Mouse (Mus musculus): ENCODE data around the gene Eno1. TPM values are rescaled to one million over a fixed set of nuclear protein-coding genes. Genes with fewer than 3 reads are reported as not detected.
A peak's percentile ranks its signal among the peaks of the same experiment; 100 is the strongest.

The Eno1 gene
- total and polyA plus RNA-seq, 3 experiments, result 254 to 5,492 (median 737) TPM

GRCm38 (mm10) chr4:150268674-150269653 lies 32.4 kb downstream of the Eno1 start:
- DNase-seq (ENCODE audit: low read depth, low spot score), result peak; percentile 87
- Histone ChIP-seq H3K79me2 (ENCODE audit: control insufficient read depth, insufficient read depth, low read length, poor library complexity) (no peaks in the 10 kb centered on the region), H3K9ac (ENCODE audit: control insufficient read depth, low read depth, low read length, poor library complexity, severe bottlenecking) (peak overlapping the region; percentile 65), H3K27me3 (ENCODE audit: control insufficient read depth in 1 of 2, insufficient read depth in 2 of 2, low read length in 2 of 2) (no peaks in the 10 kb centered on the region), H3K4me3 (ENCODE audit: control insufficient read depth in 1 of 2, insufficient read depth in 1 of 2, low read depth in 2 of 2, low read length in 2 of 2) (peak overlapping the region; percentile 39 to 50), H3K36me3 (ENCODE audit: control insufficient read depth in 1 of 2, insufficient read depth in 2 of 2, low read length in 2 of 2) (peaks cover 0 to 7% of the 10 kb centered on the region in 2 experiments; a peak in 2 of 4 replicates), H3K9me3 (replicated peaks; ENCODE audit: insufficient read depth, low read length) (no peaks in the 10 kb centered on the region), H3K27ac (ENCODE audit: control insufficient read depth, low read depth, low read length) (peak overlapping the region; percentile 66), H3K4me1 (ENCODE audit: control insufficient read depth in 1 of 2, insufficient read depth in 2 of 2, low read length in 2 of 2) (peaks cover 2 to 14% of the 10 kb centered on the region in 2 experiments; a peak in 3 of 4 replicates)
- TF ChIP-seq TAL1 (IDR thresholded peaks at IDR 0.05; ENCODE audit: low read length) (peak; percentile 10; the same call in 1 of the 2 replicates), TBP (IDR thresholded peaks at IDR 0.05; ENCODE audit: low read depth, low read length) (peak; percentile 55), USF1 (IDR thresholded peaks at IDR 0.05; ENCODE audit: low read depth, low read length) (no peak), HCFC1 (IDR thresholded peaks at IDR 0.05; ENCODE audit: low read depth, low read length) (no peak; the same call in 1 of the 2 replicates), SIN3A (IDR thresholded peaks at IDR 0.05; ENCODE audit: low read length) (peak; percentile 75), GATA1 (IDR thresholded peaks at IDR 0.05; ENCODE audit: low read depth, low read length) (0 out of 2 replicates have a peak, but pooled peaks have one; percentile 38), USF2 (IDR thresholded peaks at IDR 0.05; ENCODE audit: borderline replicate concordance in 1 of 2, insufficient read depth in 1 of 2, low read depth in 1 of 2, low read length in 2 of 2) (no peak), TCF12 (IDR thresholded peaks at IDR 0.05; ENCODE audit: low read depth, low read length) (0 out of 2 replicates have a peak, but pooled peaks have one; percentile 30), POLR2A (IDR thresholded peaks at IDR 0.05; ENCODE audit: control insufficient read depth in 1 of 2, insufficient read depth in 1 of 2, low read depth in 1 of 2, low read length in 2 of 2, poor library complexity in 1 of 2) (peak in 1 of 2 experiments; percentile 67; a peak in 2 of 4 replicates), ETS1 (IDR thresholded peaks at IDR 0.05; ENCODE audit: low read depth, low read length) (0 out of 2 replicates have a peak, but pooled peaks have one; percentile 39), MXI1 (IDR thresholded peaks at IDR 0.05; ENCODE audit: low read depth, low read length) (peak; percentile 79), KAT2A (conservative IDR thresholded peaks at IDR 0.05; ENCODE audit: low read depth, low read length) (0 out of 2 replicates have a peak, but pooled peaks have one; percentile 23), EP300 (IDR thresholded peaks at IDR 0.05; ENCODE audit: low read depth in 1 of 2, low read length in 2 of 2) (peak; percentile 54 to 63; a peak in 3 of 4 replicates), NRF1 (IDR thresholded peaks at IDR 0.05; ENCODE audit: insufficient read depth, low read depth, low read length, poor library complexity, severe bottlenecking) (peak; percentile 79), MYC (IDR thresholded peaks at IDR 0.05; ENCODE audit: low read depth, low read length) (peak; percentile 97), MAFK (IDR thresholded peaks at IDR 0.05; ENCODE audit: borderline replicate concordance, low read depth, low read length) (peak; percentile 79; the same call in 1 of the 2 replicates), ELF1 (IDR thresholded peaks at IDR 0.05; ENCODE audit: low read depth, low read length) (no peak), MAX (IDR thresholded peaks at IDR 0.05; ENCODE audit: low read length) (peak; percentile 93), MAZ (IDR thresholded peaks at IDR 0.05; ENCODE audit: low read depth, low read length) (0 out of 2 replicates have a peak, but pooled peaks have one; percentile 37), BHLHE40 (IDR thresholded peaks at IDR 0.05; ENCODE audit: borderline replicate concordance, low read depth, low read length) (0 out of 2 replicates have a peak, but pooled peaks have one; percentile 36), RCOR1 (IDR thresholded peaks at IDR 0.05; ENCODE audit: low read depth, low read length) (peak; percentile 99), SMC3 (IDR thresholded peaks at IDR 0.05; ENCODE audit: low read depth, low read length) (no peak), NELFE (IDR thresholded peaks at IDR 0.05; ENCODE audit: low read depth, low read length) (peak; percentile 47)

All from MEL (cell line).